Mouse (Mus musculus) embryonic fibroblast, embryonic 13.5 days (primary cell): ENCODE results near the gene Rerg.

Experiments used
- CTCF ChIP-seq: IDR thresholded peaks from 2 replicates; pipeline ENCODE4 v1.5.1; 2011; ENCODE audit warnings: mild to moderate bottlenecking, control low read depth, low read length, moderate library complexity, borderline replicate concordance; ENCODE audit not compliant: insufficient read depth
- POLR2A ChIP-seq: IDR thresholded peaks from 2 replicates; pipeline ENCODE4 v1.6.1; 2011; ENCODE audit warnings: low read depth, mild to moderate bottlenecking, control low read depth, low read length, moderate library complexity

DNA sequence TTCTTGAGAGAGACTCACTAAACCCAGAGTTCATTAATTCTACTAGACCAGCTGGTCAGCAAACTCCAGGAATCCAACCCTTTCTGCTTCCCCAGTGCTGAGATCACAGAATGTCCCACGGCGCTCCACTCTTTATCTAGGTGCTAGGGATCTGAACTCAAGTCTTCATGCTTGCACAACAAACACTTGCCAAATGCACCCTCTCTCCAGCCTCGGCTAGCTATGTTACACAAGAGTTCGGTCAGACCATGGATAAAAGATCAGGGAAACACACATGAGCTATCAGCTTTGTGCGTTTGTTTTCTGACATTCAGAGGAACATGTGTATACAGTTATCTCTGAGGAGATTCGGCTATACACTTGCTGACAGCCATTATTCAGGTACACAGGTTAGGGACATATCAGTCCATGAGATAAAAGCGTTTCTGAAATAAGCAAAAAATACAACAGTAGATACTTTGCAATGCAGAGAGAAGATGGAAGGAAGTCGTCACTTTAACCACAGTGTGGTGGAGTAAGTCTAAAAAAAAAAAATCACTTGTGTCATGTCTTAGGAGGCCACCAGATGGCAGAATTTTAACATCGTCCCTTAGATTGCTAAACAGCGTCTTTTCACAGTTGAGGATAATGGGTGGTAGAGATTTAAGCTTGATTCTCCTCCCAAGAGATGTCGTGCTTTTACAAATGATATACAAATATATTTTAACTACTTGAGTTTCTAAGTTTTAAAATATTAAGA is 35.5 kb upstream of the Rerg start:
- no peak for TF ChIP-seq POLR2A
- no peak for TF ChIP-seq CTCF
